Mouse (Mus musculus): Measurements from ENCODE around the gene Apex2.
A peak's percentile ranks its signal among the peaks of the same experiment; 100 is the strongest.
"Not testable (repeated sequence)": the region's sequence is repeated elsewhere in the genome, so short reads cannot be mapped to it uniquely, and the experiment has no call there.

The Apex2 gene

DNA sequence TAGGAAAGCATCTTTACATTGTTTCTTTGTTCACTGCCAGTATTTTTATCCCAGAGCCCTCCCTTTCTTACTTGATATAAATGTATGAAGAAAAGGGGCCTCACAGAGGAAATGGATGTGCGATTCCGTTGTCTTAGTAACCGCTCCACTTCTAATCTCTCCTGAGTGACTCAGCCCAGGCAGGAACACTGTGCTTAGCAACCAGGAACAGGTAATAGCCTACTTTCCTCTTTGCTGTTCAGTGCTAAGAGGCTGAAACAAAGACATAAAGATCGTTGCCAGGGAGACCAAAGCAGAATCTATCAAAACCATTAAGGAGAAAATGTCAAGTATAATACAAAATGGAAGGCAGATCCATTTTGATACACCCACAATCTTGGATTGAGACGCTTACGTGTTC lies 81.0 kb downstream of the Apex2 start:
- DNase-seq (ENCODE audit: low spot score in 2 of 2) = no peak

GRCm38 (mm10) chrX:150487811-150488210 lies 101.9 kb downstream of the Apex2 start:
- DNase-seq (ENCODE audit: low spot score in 2 of 2) = not testable (repeated sequence)

- DNase-seq (ENCODE audit: low spot score in 2 of 2) = not testable (repeated sequence)
These were observed 103.2 kb downstream of the Apex2 start for GRCm38 (mm10) chrX:150486314-150487030.

DNA sequence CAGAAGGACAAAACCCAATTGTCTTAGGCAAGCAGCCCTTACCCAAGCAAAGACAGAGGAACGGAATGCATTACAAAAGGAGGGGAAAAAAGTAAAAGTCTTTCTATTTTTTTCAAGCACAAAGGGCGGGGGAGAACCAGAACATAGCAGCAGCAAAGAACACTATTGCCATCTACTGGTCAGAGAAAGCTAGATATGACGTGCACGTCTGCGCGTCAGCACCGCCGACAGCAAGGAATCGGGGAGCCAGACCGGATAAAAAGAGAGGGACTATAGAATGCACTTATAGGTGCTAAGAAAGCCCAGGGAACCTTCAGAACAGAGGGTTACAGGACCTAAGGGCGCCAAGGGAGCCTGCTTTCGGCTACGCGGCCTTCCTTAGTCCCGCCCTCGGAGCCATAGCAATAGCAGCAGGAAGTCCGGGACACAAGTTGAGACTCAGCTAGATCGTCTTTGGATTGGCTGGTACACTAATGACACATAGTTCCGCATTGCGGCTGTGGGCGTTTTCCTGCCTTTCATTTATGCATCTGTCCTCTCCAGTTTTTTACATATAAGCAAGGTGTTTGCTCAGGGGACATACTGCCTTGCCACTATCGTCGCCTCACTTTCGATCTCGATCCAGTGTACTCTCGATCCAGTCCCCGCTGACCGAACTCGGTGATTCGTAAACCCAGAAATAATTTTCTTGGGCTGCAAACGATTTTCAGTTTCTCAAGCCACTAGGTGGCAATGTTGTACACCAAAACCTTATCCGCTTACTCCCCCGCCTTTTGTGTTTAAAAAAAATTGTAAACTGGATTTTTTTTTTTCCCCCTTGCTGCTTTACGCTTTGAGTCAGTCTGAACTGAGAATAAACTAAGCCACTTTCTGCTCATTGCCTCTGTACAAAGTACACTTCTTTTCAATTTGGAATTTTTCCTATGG lies 111.6 kb downstream of the Apex2 start:
- DNase-seq (ENCODE audit: low spot score in 2 of 2) = peak; percentile 23 to 80

- DNase-seq (ENCODE audit: low spot score in 2 of 2) = no peak
These were observed 118.3 kb downstream of the Apex2 start for GRCm38 (mm10) chrX:150471416-150471815.
